Mouse (Mus musculus) kidney, postnatal 0 days (tissue): ENCODE data around the gene Dffa. TPM values are rescaled to one million over a fixed set of nuclear protein-coding genes. Genes with fewer than 3 reads are reported as not detected.

Experiments used
- ATAC-seq: fragments of 200-750 bp; cut with Nextera tagmentation; replicated peaks from 2 replicates; pipeline ENCODE4 v1.8.0; 2017; ENCODE audit warnings: low read depth, moderate number of reproducible peaks, moderate TSS enrichment, moderate library complexity; ENCODE audit not compliant: low FRiP score
- DNase-seq: peaks from one replicate; pipeline ENCODE4 v3.0.0-alpha.2; 2016; ENCODE audit warnings: low spot score
- H3K27ac ChIP-seq: fragments of 300-500 bp; sonication (generic); 2 replicates; pipeline ENCODE4 v1.5.1; 2014; ENCODE audit warnings: mild to moderate bottlenecking
- H3K27me3 ChIP-seq: fragments of 300-500 bp; sonication (generic); 2 replicates; pipeline ENCODE4 v1.6.1; 2014; ENCODE audit warnings: low read length, mixed read lengths; ENCODE audit not compliant: insufficient read depth
- H3K36me3 ChIP-seq: fragments of 300-500 bp; sonication (generic); 2 replicates; pipeline ENCODE4 v1.6.1; 2014; ENCODE audit warnings: low read length, mixed read lengths; ENCODE audit not compliant: insufficient read depth
- H3K4me1 ChIP-seq: fragments of 300-500 bp; sonication (generic); replicated peaks from 2 replicates; pipeline ENCODE4 v1.6.1; 2014; ENCODE audit warnings: antibody characterized with exemption, low read length, mixed read lengths; ENCODE audit not compliant: insufficient read depth
- H3K4me2 ChIP-seq: fragments of 300-500 bp; sonication (generic); 2 replicates; pipeline ENCODE4 v1.6.1; 2014; ENCODE audit warnings: mild to moderate bottlenecking, low read length, moderate library complexity, mixed read lengths
- H3K4me3 ChIP-seq: fragments of 300-500 bp; sonication (generic); replicated peaks from 2 replicates; pipeline ENCODE4 v1.5.1; 2014; ENCODE audit warnings: low read depth, low read length
- H3K9ac ChIP-seq: fragments of 300-500 bp; sonication (generic); 2 replicates; pipeline ENCODE4 v1.6.1; 2014; ENCODE audit warnings: low read depth, low read length
- H3K9me3 ChIP-seq: fragments of 300-500 bp; sonication (generic); replicated peaks from 2 replicates; pipeline ENCODE4 v1.6.1; 2016; ENCODE audit warnings: low read length, inconsistent platforms, mixed read lengths
- CTCF ChIP-seq: IDR thresholded peaks from 2 replicates; pipeline ENCODE4 v1.5.1; 2016; ENCODE audit warnings: antibody characterized with exemption, low read depth, mild to moderate bottlenecking, moderate library complexity
- WGBS: fragments of 180-500 bp; shearing (Covaris S2); extraction: QIAGEN DNeasy Blood & Tissue Kit; methylation state at CpG from one replicate; pipeline ENCODE4 v1.1.7; 2014; 5-methylcytosine and 5-hydroxymethylcytosine counted together
- polyA plus RNA-seq: library from polyadenylated mRNA; unstranded; fragments of >200 nt; fragmentation: Nextera tagmentation; extraction: Ambion mirVana; gene quantifications from 2 replicates; pipeline ENCODE4 v1.2.1, GENCODE M21; 2015

The Dffa gene
- polyA plus RNA-seq, 1 experiment from 2014 or later, result 30.3 TPM

DNA sequence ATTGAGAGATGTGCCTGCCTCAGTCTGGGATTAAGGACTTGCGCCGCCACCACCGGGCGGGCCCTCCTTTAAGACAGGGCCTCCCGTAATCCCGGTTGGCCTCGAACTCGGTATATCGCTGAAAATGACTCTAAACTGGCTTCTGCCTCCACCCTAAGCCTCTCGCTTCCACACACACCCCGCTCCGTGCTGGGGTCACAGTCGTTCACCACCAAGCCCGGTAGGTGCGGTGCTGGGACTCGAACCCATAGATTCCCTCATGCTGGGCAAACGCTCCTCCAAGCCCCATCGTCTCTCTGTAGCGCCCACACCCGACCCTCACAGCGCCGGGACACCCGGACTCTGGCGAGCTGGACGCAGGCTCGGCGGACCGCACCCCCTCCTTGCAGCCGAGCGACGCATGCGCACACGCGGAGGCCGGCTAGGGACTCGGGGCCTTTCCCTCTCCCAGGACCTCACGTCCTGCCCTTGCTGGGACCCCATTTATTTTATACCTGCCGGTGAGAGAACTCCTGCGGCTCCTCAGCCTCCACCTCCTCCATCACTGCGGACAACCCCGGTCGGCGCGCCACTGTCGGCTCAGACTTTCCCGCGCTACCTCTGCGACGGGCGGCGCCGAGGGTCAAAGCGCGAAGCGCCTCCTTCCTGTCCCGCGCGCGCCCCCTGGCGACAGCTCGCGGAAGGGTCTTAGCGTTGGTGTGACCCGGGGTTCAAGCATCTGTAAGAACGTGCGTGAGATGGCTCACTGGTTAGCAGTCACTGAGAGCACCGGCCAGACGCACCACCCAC, 33.2 kb downstream of the Dffa start, which contains the start of gene Cenps:
Gene Cenps, minus strand, starts transcription at position 648 of the 789 bp plus-strand sequence.
- Histone ChIP-seq H3K4me1 (no peaks in the 10 kb centered on the region), H3K4me2 (peak within 1 kb of the TSS; percentile 66), H3K9me3 (no peaks in the 10 kb centered on the region), H3K36me3 (no peaks in the 10 kb centered on the region), H3K4me3 (peak within 1 kb of the TSS; percentile 57), H3K27ac (peak within 1 kb of the TSS; percentile 77), H3K9ac (peak within 1 kb of the TSS; percentile 70), H3K27me3 (no peaks in the 10 kb centered on the region)
- 2% methylated on average over 68 of the region's 68 CpGs for WGBS
- peak; percentile 91 for ATAC-seq
- DNase-seq, result peak; percentile 94
- peak; percentile 98 for TF ChIP-seq CTCF

DNA sequence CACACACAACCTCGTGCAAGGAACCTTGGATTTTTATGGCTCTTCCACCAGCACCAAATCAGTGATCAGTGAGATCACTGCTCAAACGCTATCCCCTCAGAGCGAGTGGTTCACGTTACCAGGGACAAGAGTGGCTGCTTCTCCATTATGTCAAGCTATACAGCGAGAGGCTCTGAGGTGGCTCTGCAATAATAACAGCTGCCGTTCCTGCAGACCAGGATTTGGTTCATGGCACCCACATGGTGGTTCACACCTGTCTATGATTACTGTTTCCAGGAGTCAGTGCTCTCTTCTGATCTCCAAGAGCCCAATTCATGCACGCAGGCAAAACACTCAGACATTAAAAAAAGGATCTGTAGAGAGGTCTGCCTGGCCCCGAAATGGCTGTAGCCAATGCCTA, 34.6 kb downstream of the Dffa start:
- Histone ChIP-seq H3K4me3 (no peak overlapping the region), H3K27me3 (no peaks in the 10 kb centered on the region), H3K4me1 (no peaks in the 10 kb centered on the region), H3K9me3 (no peaks in the 10 kb centered on the region), H3K36me3 (no peaks in the 10 kb centered on the region), H3K9ac (no peak overlapping the region), H3K27ac (no peak overlapping the region), H3K4me2 (no peak overlapping the region)
- no peak for TF ChIP-seq CTCF
- DNase-seq, result no peak
- ATAC-seq, result no peak
- 70% methylated on average over 8 of the region's 8 CpGs for WGBS

- Histone ChIP-seq H3K9ac (no peak overlapping the region), H3K36me3 (no peaks in the 10 kb centered on the region), H3K4me3 (no peak overlapping the region), H3K4me2 (no peak overlapping the region), H3K4me1 (no peaks in the 10 kb centered on the region), H3K27ac (no peak overlapping the region), H3K9me3 (no peaks in the 10 kb centered on the region), H3K27me3 (no peaks in the 10 kb centered on the region)
- WGBS, result 35% methylated on average over 4 of the region's 4 CpGs
- TF ChIP-seq CTCF, result no peak
- no peak for ATAC-seq
- no peak for DNase-seq
Measured at GRCm38 (mm10) chr4:149143594-149143993, 39.6 kb downstream of the Dffa start.

GRCm38 (mm10) chr4:149144459-149144858, 40.5 kb downstream of the Dffa start:
- Histone ChIP-seq H3K4me3 (no peak overlapping the region), H3K9ac (no peak overlapping the region), H3K27ac (no peak overlapping the region), H3K4me1 (no peaks in the 10 kb centered on the region), H3K36me3 (no peaks in the 10 kb centered on the region; the same call in 1 of the 2 replicates), H3K9me3 (no peaks in the 10 kb centered on the region), H3K4me2 (no peak overlapping the region), H3K27me3 (no peaks in the 10 kb centered on the region)
- WGBS, result 3% methylated on average over 3 of the region's 3 CpGs
- DNase-seq, result peak; percentile 95
- peak; percentile 99 for TF ChIP-seq CTCF
- ATAC-seq, result peak; percentile 72; the same call in 1 of the 2 replicates

DNA sequence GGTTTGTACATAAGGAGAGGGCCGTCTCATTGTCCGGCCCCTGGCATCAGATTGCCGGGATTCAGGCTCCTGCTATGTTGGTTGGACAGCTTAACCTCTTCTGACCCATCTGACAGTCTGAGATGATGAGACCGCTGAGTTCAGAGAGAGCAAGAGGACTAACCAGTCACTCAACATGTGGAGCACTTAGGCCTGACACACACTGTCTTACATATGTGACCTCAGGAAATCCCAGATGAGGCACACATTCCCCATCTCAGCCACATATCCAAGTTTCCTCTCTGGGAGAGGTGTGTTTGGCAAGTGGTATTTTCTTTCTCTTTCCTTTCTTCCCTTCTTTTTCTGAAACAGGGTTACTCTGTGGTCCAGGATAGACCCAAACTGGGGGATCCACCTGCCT, 41.2 kb downstream of the Dffa start:
- DNase-seq (no peak), ATAC-seq (no peak)
- Histone ChIP-seq H3K36me3 (peaks cover 4% of the 10 kb centered on the region; the same call in 1 of the 2 replicates), H3K27ac (no peak overlapping the region), H3K4me2 (no peak overlapping the region), H3K9me3 (no peaks in the 10 kb centered on the region), H3K4me1 (no peaks in the 10 kb centered on the region), H3K4me3 (no peak overlapping the region), H3K27me3 (no peaks in the 10 kb centered on the region), H3K9ac (no peak overlapping the region)
- 79% methylated on average over 4 of the region's 4 CpGs for WGBS
- TF ChIP-seq CTCF, result no peak

DNA sequence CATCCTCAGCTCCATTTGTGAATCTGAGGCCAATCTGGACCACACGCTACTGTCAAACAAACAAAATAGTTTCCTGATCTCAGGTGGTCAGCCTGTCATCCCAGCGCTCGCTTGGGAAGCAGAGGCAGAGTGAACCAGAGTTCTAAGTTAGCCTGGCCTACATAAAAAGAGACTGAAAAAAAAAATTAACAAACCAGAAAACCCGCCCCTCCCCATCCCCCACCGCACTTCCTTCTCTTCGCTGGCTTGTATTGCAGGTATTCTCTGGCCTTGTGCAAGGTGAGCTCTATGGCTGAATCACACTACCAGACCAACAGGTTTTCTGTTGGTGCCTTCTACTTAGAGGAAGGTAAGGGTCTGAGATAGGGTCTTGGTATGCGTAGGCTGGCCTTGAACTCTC, 43.6 kb downstream of the Dffa start:
- Histone ChIP-seq H3K4me3 (no peak overlapping the region), H3K4me1 (no peaks in the 10 kb centered on the region), H3K27me3 (no peaks in the 10 kb centered on the region), H3K36me3 (peaks cover 12% of the 10 kb centered on the region; the same call in 1 of the 2 replicates), H3K9ac (no peak overlapping the region), H3K27ac (no peak overlapping the region), H3K9me3 (no peaks in the 10 kb centered on the region), H3K4me2 (no peak overlapping the region)
- no peak for TF ChIP-seq CTCF
- DNase-seq (no peak), ATAC-seq (no peak)
- WGBS, result 74% methylated on average over 7 of the region's 7 CpGs

DNA sequence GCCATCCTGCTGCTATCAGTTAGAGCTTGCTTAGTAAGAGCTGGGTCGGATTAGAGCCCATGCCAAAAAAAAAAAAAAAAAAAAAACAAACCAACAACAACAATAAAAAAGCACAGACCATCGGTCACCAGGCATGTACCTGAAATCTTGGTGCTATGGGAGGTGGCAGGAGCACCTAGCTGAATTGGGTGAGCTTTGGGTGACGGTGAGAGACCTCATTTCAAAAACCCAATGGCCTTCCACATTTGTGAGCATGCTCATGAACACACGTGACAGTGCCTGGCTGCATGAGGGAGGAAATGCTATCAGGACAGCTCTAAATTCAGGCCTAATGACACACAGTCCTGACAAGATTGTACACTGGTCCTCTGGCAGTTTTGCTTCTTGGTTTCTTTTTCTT, 44.1 kb downstream of the Dffa start:
- Histone ChIP-seq H3K4me3 (no peak overlapping the region), H3K27ac (no peak overlapping the region), H3K4me1 (no peaks in the 10 kb centered on the region), H3K27me3 (no peaks in the 10 kb centered on the region), H3K36me3 (peaks cover 18% of the 10 kb centered on the region), H3K4me2 (no peak overlapping the region), H3K9ac (no peak overlapping the region), H3K9me3 (no peaks in the 10 kb centered on the region)
- DNase-seq, result no peak
- WGBS, result 66% methylated on average over 4 of the region's 4 CpGs
- TF ChIP-seq CTCF, result no peak
- no peak for ATAC-seq
